Mouse (Mus musculus): ENCODE measurements at regions not wholly inside any gene's neighbourhood (a gene's known extent, or its start where the extent isn't known, plus 50 kb on each side); places are given as distances from the start of the nearest gene placed in this dataset.

GRCm38 (mm10) chr7:79543231-79544071 is 74.0 kb downstream of the Rhcg start:
- ATAC-seq (replicated peaks; ENCODE audit: poor library complexity), result no peak

GRCm38 (mm10) chr7:79542379-79543015 is 75.0 kb downstream of the Rhcg start:
- no peak for ATAC-seq (replicated peaks; ENCODE audit: poor library complexity)

- ATAC-seq (replicated peaks; ENCODE audit: poor library complexity), result no peak
Measured at GRCm38 (mm10) chr7:79540246-79540645, 74.1 kb upstream of the Polg start.

GRCm38 (mm10) chr7:79539426-79539825 is 73.3 kb upstream of the Polg start:
- 0 out of 2 replicates have a peak, but pooled peaks have one; percentile 20 for ATAC-seq (replicated peaks; ENCODE audit: poor library complexity)

- ATAC-seq (replicated peaks; ENCODE audit: poor library complexity), result no peak; the same call in 1 of the 2 replicates
Measured at GRCm38 (mm10) chr7:79536157-79536641, 70.0 kb upstream of the Polg start.

GRCm38 (mm10) chr7:79535251-79536111 is 69.3 kb upstream of the Polg start:
- ATAC-seq (replicated peaks; ENCODE audit: poor library complexity), result no peak

- ATAC-seq (replicated peaks; ENCODE audit: poor library complexity), result no peak
Measured at GRCm38 (mm10) chr7:79534819-79535218, 68.7 kb upstream of the Polg start.

- no peak for ATAC-seq (replicated peaks; ENCODE audit: poor library complexity)
Measured at GRCm38 (mm10) chr7:79534381-79534780, 68.2 kb upstream of the Polg start.

GRCm38 (mm10) chr7:79532626-79533140 is 66.5 kb upstream of the Polg start:
- no peak for ATAC-seq (replicated peaks; ENCODE audit: poor library complexity)

- ATAC-seq (replicated peaks; ENCODE audit: poor library complexity), result no peak
Measured at GRCm38 (mm10) chr7:79531551-79532356, 65.6 kb upstream of the Polg start.

GRCm38 (mm10) chr7:79531142-79531541 is 65.0 kb upstream of the Polg start:
- no peak for ATAC-seq (replicated peaks; ENCODE audit: poor library complexity)

GRCm38 (mm10) chr7:79529480-79529879 is 63.3 kb upstream of the Polg start:
- no peak for ATAC-seq (replicated peaks; ENCODE audit: poor library complexity)

GRCm38 (mm10) chr7:79527984-79528383 is 61.8 kb upstream of the Polg start:
- ATAC-seq (replicated peaks; ENCODE audit: poor library complexity), result no peak

GRCm38 (mm10) chr7:79525690-79526630 is 59.8 kb upstream of the Polg start:
- ATAC-seq (replicated peaks; ENCODE audit: poor library complexity), result no peak

GRCm38 (mm10) chr7:79524921-79525320 is 58.8 kb upstream of the Polg start:
- ATAC-seq (replicated peaks; ENCODE audit: poor library complexity), result no peak

- ATAC-seq (replicated peaks; ENCODE audit: poor library complexity), result 0 out of 2 replicates have a peak, but pooled peaks have one; percentile 44
Measured at GRCm38 (mm10) chr7:79523696-79524095, 57.5 kb upstream of the Polg start.

- ATAC-seq (replicated peaks; ENCODE audit: poor library complexity), result no peak
Measured at GRCm38 (mm10) chr7:79522046-79522445, 55.9 kb upstream of the Polg start.

GRCm38 (mm10) chr7:79521259-79521658 is 55.1 kb upstream of the Polg start:
- ATAC-seq (replicated peaks; ENCODE audit: poor library complexity), result no peak

- no peak for ATAC-seq (replicated peaks; ENCODE audit: poor library complexity)
Measured at GRCm38 (mm10) chr7:79520222-79520710, 54.1 kb upstream of the Polg start.

Data from megakaryocyte progenitor cell, adult 5-6 weeks (primary cell).